Mouse (Mus musculus): ENCODE measurements around the gene Rab1a.
A peak's percentile ranks its signal among the peaks of the same experiment; 100 is the strongest.

The Rab1a gene

GRCm38 (mm10) chr11:20247146-20247855 is 46.1 kb downstream of the Rab1a start:
- DNase-seq (ENCODE audit: extremely low read depth, low read depth): no peak

- no peak for DNase-seq (ENCODE audit: extremely low read depth, low read depth)
Measured at GRCm38 (mm10) chr11:20248277-20248676, 47.0 kb downstream of the Rab1a start.

GRCm38 (mm10) chr11:20248840-20249239 is 47.6 kb downstream of the Rab1a start:
- DNase-seq (ENCODE audit: extremely low read depth, low read depth): no peak

GRCm38 (mm10) chr11:20249296-20250110 is 48.3 kb downstream of the Rab1a start, which contains the start of gene Cep68:
Gene Cep68 (minus strand): TSS chr11:20249429.
- DNase-seq (ENCODE audit: extremely low read depth, low read depth): peak; percentile 90

GRCm38 (mm10) chr11:20250476-20251178 is 49.4 kb downstream of the Rab1a start:
- DNase-seq (ENCODE audit: extremely low read depth, low read depth): no peak

- no peak for DNase-seq (ENCODE audit: extremely low read depth, low read depth)
Measured at GRCm38 (mm10) chr11:20253088-20253487, 51.9 kb downstream of the Rab1a start.

- DNase-seq (ENCODE audit: extremely low read depth, low read depth): no peak
Measured at GRCm38 (mm10) chr11:20254791-20255190, 53.6 kb downstream of the Rab1a start.

- DNase-seq (ENCODE audit: extremely low read depth, low read depth): peak; percentile 31
Measured at GRCm38 (mm10) chr11:20262628-20263380, 61.6 kb downstream of the Rab1a start.

GRCm38 (mm10) chr11:20269885-20270284 is 68.7 kb downstream of the Rab1a start:
- DNase-seq (ENCODE audit: extremely low read depth, low read depth): no peak

GRCm38 (mm10) chr11:20275974-20276373 is 74.7 kb downstream of the Rab1a start:
- no peak for DNase-seq (ENCODE audit: extremely low read depth, low read depth)
